Mouse (Mus musculus): Measurements from ENCODE around the gene Gtsf1.

GRCm38 (mm10) chr15:103366376-103367149 lies 63.7 kb downstream of the Gtsf1 start, which contains the start of gene Itga5:
- TF ChIP-seq CTCF (IDR thresholded peaks at IDR 0.05; ENCODE audit: borderline replicate concordance, extremely low read depth, insufficient read depth, insufficient read length) (no peak), POLR2A (IDR thresholded peaks at IDR 0.05; ENCODE audit: borderline replicate concordance, extremely low read depth, insufficient read depth, insufficient read length, poor library complexity, severe bottlenecking) (no peak)

Data from brain, embryonic 14.5 days (tissue).